Mouse (Mus musculus): ENCODE results near the gene Bsg.

DNA sequence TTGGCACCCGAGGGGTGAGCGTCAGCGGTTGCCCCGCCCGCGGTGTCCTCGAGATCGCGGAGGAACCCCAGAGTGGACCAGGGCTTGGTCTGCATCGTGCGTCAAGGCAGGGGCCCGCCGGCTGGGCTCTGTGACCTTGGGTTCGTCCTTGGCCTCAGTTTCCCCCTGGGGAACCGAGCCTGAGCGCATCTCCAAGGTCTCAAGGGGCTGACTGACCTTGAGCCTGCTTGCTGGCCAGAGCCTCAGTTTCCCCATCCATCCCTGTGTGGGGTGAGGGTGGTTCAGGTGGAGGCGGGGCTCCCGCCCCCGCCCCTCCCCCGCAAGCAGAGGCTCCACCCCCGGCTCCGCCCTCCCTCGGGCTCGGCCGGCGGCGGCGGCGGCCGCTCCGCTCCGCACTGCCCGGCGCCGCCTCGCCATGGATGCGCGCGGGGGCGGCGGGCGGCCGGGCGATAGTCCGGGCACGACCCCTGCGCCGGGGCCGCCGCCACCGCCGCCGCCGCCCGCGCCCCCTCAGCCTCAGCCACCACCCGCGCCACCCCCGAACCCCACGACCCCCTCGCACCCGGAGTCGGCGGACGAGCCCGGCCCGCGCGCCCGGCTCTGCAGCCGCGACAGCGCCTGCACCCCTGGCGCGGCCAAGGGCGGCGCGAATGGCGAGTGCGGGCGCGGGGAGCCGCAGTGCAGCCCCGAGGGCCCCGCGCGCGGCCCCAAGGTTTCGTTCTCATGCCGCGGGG lies 12.1 kb downstream of the Bsg start, which contains the start of gene Hcn2:
- TF ChIP-seq CTCF (IDR thresholded peaks at IDR 0.05; ENCODE audit: low read depth, low read length): no peak
- no peak for TF ChIP-seq GATA1 (IDR thresholded peaks at IDR 0.05; ENCODE audit: borderline replicate concordance, low read length)
- TF ChIP-seq POLR2AphosphoS5 (IDR thresholded peaks at IDR 0.05; ENCODE audit: insufficient replicate concordance, low read depth, low read length): no peak
- TF ChIP-seq GATA2 (IDR thresholded peaks at IDR 0.05; ENCODE audit: borderline replicate concordance, low read depth, low read length): no peak
- no peak for TF ChIP-seq TAL1 (conservative IDR thresholded peaks at IDR 0.05; ENCODE audit: low read depth, low read length)
